Mouse (Mus musculus) left cerebral cortex, postnatal 10 days (tissue): ENCODE measurements around the gene Ncor2. TPM values are rescaled to one million over a fixed set of nuclear protein-coding genes. Genes with fewer than 3 reads are reported as not detected.

ENCODE experiments used
- DNase-seq, 2 experiments: peaks; one replicate each; pipeline ENCODE4 v3.0.0; 2021 to 2022; ENCODE audit warnings: low spot score in 2 of 2, mixed read lengths in 1 of 2; ENCODE audit errors: extremely low spot score in 1 of 2
- intact Hi-C: fragments of 180-260 bp; cut with DNase I; formaldehyde crosslinking; loops from one replicate; pipeline ENCODE4 v1.15.1; 2025
- total RNA-seq, 2 experiments: library from RNA; stranded (reverse); gene quantifications; 2 replicates each; pipeline ENCODE4 v1.2.3; 2021

Ncor2 gene
- total RNA-seq, 2 experiments from 2014 or later: 131 to 146 TPM

GRCm38 (mm10) chr5:125058267-125058668 is 120.8 kb downstream of the Ncor2 start:
- DNase-seq: peak; percentile 44 to 82
- intact Hi-C loops: loop anchor here (10.0 kb wide), 1 partner anchor 207 kb away; no protein-coding TSS in a partner anchor

GRCm38 (mm10) chr5:125057555-125058266 is 121.3 kb downstream of the Ncor2 start:
- peak in 1 of 2 experiments; percentile 71 for DNase-seq
- intact Hi-C loops: loop anchor here (10.0 kb wide), 1 partner anchor 207 kb away; no protein-coding TSS in a partner anchor

GRCm38 (mm10) chr5:125056696-125057554 is 122.1 kb downstream of the Ncor2 start:
- DNase-seq: peak in 1 of 2 experiments; percentile 67
- intact Hi-C loops: loop anchor here (10.0 kb wide), 1 partner anchor 208 kb away; no protein-coding TSS in a partner anchor

- intact Hi-C loops: loop anchor here (10.0 kb wide), 1 partner anchor 208 kb away; no protein-coding TSS in a partner anchor
- no peak for DNase-seq
Measured at GRCm38 (mm10) chr5:125056331-125056695, 122.7 kb downstream of the Ncor2 start.

- peak in 1 of 2 experiments; percentile 29 for DNase-seq
- intact Hi-C loops: loop anchor here (10.0 kb wide), 1 partner anchor 209 kb away; no protein-coding TSS in a partner anchor
Measured at GRCm38 (mm10) chr5:125055901-125056300, 123.1 kb downstream of the Ncor2 start.

GRCm38 (mm10) chr5:125053661-125054060 is 125.4 kb downstream of the Ncor2 start:
- intact Hi-C loops: loop anchor here (10.0 kb wide), 1 partner anchor 211 kb away; no protein-coding TSS in a partner anchor
- DNase-seq: no peak

- peak in 1 of 2 experiments; percentile 72 for DNase-seq
- intact Hi-C loops: loop anchor here (10.0 kb wide), 1 partner anchor 212 kb away; no protein-coding TSS in a partner anchor
Measured at GRCm38 (mm10) chr5:125052603-125053488, 126.2 kb downstream of the Ncor2 start.

- DNase-seq: no peak
- intact Hi-C loops: loop anchor here (10.0 kb wide), 1 partner anchor 213 kb away; no protein-coding TSS in a partner anchor
Measured at GRCm38 (mm10) chr5:125052237-125052602, 126.8 kb downstream of the Ncor2 start.

- no peak for DNase-seq
- intact Hi-C loops: no loop called here
Measured at GRCm38 (mm10) chr5:125049481-125049880, 129.5 kb downstream of the Ncor2 start.

- intact Hi-C loops: no loop called here
Measured at GRCm38 (mm10) chr5:125046436-125046835, 132.6 kb downstream of the Ncor2 start.

GRCm38 (mm10) chr5:125045202-125045601 is 133.8 kb downstream of the Ncor2 start:
- intact Hi-C loops: no loop called here

More at GRCm38 (mm10) chr5:125046436-125046835, 132.6 kb downstream of the Ncor2 start:
- peak in 1 of 2 experiments; percentile 64 for DNase-seq

GRCm38 (mm10) chr5:125043448-125043847 is 135.6 kb downstream of the Ncor2 start:
- intact Hi-C loops: no loop called here
- no peak for DNase-seq

More at GRCm38 (mm10) chr5:125045202-125045601, 133.8 kb downstream of the Ncor2 start:
- no peak for DNase-seq

GRCm38 (mm10) chr5:125041578-125041977 is 137.4 kb downstream of the Ncor2 start:
- intact Hi-C loops: no loop called here
- DNase-seq: no peak

- intact Hi-C loops: no loop called here
- DNase-seq: peak in 1 of 2 experiments; percentile 90
Measured at GRCm38 (mm10) chr5:125040128-125040584, 138.9 kb downstream of the Ncor2 start.

GRCm38 (mm10) chr5:125039377-125040027 is 139.5 kb downstream of the Ncor2 start:
- intact Hi-C loops: no loop called here
- no peak for DNase-seq

GRCm38 (mm10) chr5:125036483-125036882 is 142.5 kb downstream of the Ncor2 start:
- DNase-seq: no peak
- intact Hi-C loops: no loop called here

GRCm38 (mm10) chr5:125028911-125029310 is 150.1 kb downstream of the Ncor2 start:
- intact Hi-C loops: loop anchor here (5.0 to 10.0 kb wide), 2 partner anchors 124 to 238 kb away; no protein-coding TSS in a partner anchor
- DNase-seq: no peak
